20 mouse cellular contexts compared by ENCODE assay signal in genomic region chr15:60892976-60893463, GRCm38 (mm10). TPM values are rescaled to one million over a fixed set of nuclear protein-coding genes. Genes with fewer than 3 reads are reported as not detected.
DNase-seq lines count a peak whose midpoint lies in the region; ATAC-seq and TF ChIP-seq lines count a peak whose summit lies in the region.
"Had no signal": no experiment of that assay in that cellular context is flagged by ENCODE, and none has a peak within 500 bp of the region (broad histone marks: within the 10 kb centered on the region; RNA-seq: fewer than 3 reads in every experiment).

No protein-coding gene starts in this region.

- H3K9me3 ChIP-seq in hindbrain, embryonic 12.5 days (replicated peaks): no peaks in the 10 kb centered on the region
- H3K9me3 ChIP-seq: limb, embryonic 13.5 days; liver, embryonic 15.5 days; megakaryocyte, embryonic 14.5 days had no signal

- peak overlapping the region; percentile 84 for H3K27ac ChIP-seq in gastrocnemius, adult 2 months
- no peak overlapping the region for H3K27ac ChIP-seq in hindbrain, embryonic 12.5 days
- H3K27ac ChIP-seq: limb, embryonic 13.5 days; liver, embryonic 15.5 days; stomach, postnatal 0 days had no signal

- no peaks in the 10 kb centered on the region for H3K36me3 ChIP-seq in hindbrain, embryonic 12.5 days
- H3K36me3 ChIP-seq: limb, embryonic 13.5 days; liver, embryonic 15.5 days had no signal

- intact Hi-C loops in gastrocnemius, adult 2 months (cut with DNase I): loop anchor here (5.0 kb wide), 1 partner anchor 71 kb away; no protein-coding TSS in a partner anchor

- TF ChIP-seq CTCF in gastrocnemius, adult 2 months (IDR thresholded peaks at IDR 0.05): no peak

- peak overlapping the region; percentile 66 for H3K4me3 ChIP-seq in gastrocnemius, adult 2 months
- no peak overlapping the region for H3K4me3 ChIP-seq in hindbrain, embryonic 12.5 days
- H3K4me3 ChIP-seq: limb, embryonic 13.5 days; liver, embryonic 15.5 days; megakaryocyte, embryonic 14.5 days had no signal

- 75% methylated on average over 3 of the region's 3 CpGs for WGBS in hindbrain, embryonic 12.5 days

- no peaks in the 10 kb centered on the region for H3K27me3 ChIP-seq in hindbrain, embryonic 12.5 days
- H3K27me3 ChIP-seq: limb, embryonic 13.5 days; liver, embryonic 15.5 days; megakaryocyte, embryonic 14.5 days had no signal

- no peak overlapping the region for H3K4me2 ChIP-seq in hindbrain, embryonic 12.5 days (replicated peaks)
- H3K4me2 ChIP-seq: limb, embryonic 13.5 days; liver, embryonic 15.5 days had no signal

- H3K9ac ChIP-seq in hindbrain, embryonic 12.5 days: no peak overlapping the region
- H3K9ac ChIP-seq: limb, embryonic 13.5 days; liver, embryonic 15.5 days had no signal

- ATAC-seq in hindbrain, embryonic 12.5 days (ENCODE audit: low FRiP score): no peak

- H3K4me1 ChIP-seq in hindbrain, embryonic 12.5 days: no peaks in the 10 kb centered on the region
- H3K4me1 ChIP-seq: limb, embryonic 13.5 days; liver, embryonic 15.5 days had no signal

- DNase-seq in gastrocnemius, adult 2 months: no peak
- no peak for DNase-seq in gastrocnemius, postnatal 10 days
- DNase-seq in kidney, adult 8-10 months: peak; percentile 9 to 34
- DNase-seq in kidney, adult 18-20 months: no peak
- DNase-seq in lung, postnatal 25 days (ENCODE audit: low spot score): peak; percentile 9
- no peak for DNase-seq in lung, adult 18-20 months
- peak; percentile 13 for DNase-seq in lung, postnatal 36 days
- DNase-seq: B cell, adult 2 months; cerebellum, postnatal 14 days; gastrocnemius, postnatal 36 days had no signal

RNA-seq across cellular contexts. Expression of gene A1bg, which starts 29.8 kb away (rescaled TPM):
- not detected for total RNA-seq in gastrocnemius, adult 2 months (2021)
- not detected for total RNA-seq in gastrocnemius, postnatal 10 days (2021)
- 0.17 TPM in 1 of 2 replicates, not detected in the other for polyA plus RNA-seq in hindbrain, embryonic 12.5 days (2016; fragmentation: Nextera tagmentation; extraction: Ambion mirVana)
- total RNA-seq: gastrocnemius, postnatal 36 days; hematopoietic stem cell, adult 5-6 weeks; layer of hippocampus, postnatal 10 days had no signal
- polyA plus RNA-seq: forebrain, embryonic 11.5 days; frontal cortex, adult 2 months; limb, embryonic 13.5 days; liver, embryonic 15.5 days; neural tube, embryonic 11.5 days; stomach, postnatal 0 days had no signal

RNA-seq across cellular contexts. Expression of gene Fam84b, which starts 39.4 kb away (rescaled TPM):
- total RNA-seq in gastrocnemius, adult 2 months (2021): 1 to 10 TPM; 1.3 to 2.0 TPM
- total RNA-seq in gastrocnemius, postnatal 10 days (2021): 1 to 10 TPM; 3.0 to 4.0 TPM
- polyA plus RNA-seq in hindbrain, embryonic 12.5 days (2016; fragmentation: Nextera tagmentation; extraction: Ambion mirVana): 15.0 and 15.9 TPM in 2 replicates

Comparison
In these comparisons a context has a peak if more than half of its experiments do, and no peak if none do; other contexts are left out.
1. DNase-seq: peak in kidney, adult 8-10 months (2 of 2), lung, postnatal 25 days (single experiment) and lung, postnatal 36 days (single experiment); none in gastrocnemius, adult 2 months (single experiment), gastrocnemius, postnatal 10 days (single experiment), kidney, adult 18-20 months (single experiment) and lung, adult 18-20 months (0 of 2).